Mouse (Mus musculus) testis, adult 2 months (tissue): ENCODE measurements at regions not wholly inside any gene's neighbourhood (a gene's known extent, or its start where the extent isn't known, plus 50 kb on each side); places are given as distances from the start of the nearest gene placed in this dataset.

Experiments
- H3K27ac ChIP-seq: fragments of 200-500 bp; 2 replicates; pipeline ENCODE4 v1.5.1; 2012; ENCODE audit warnings: low read depth, low read length; ENCODE audit not compliant: control insufficient read depth, insufficient read depth
- H3K27me3 ChIP-seq: fragments of 200-500 bp; 2 replicates; pipeline ENCODE4 v1.6.1; 2012; ENCODE audit warnings: mild to moderate bottlenecking, low read length, moderate library complexity; ENCODE audit not compliant: control insufficient read depth, insufficient read depth
- H3K36me3 ChIP-seq: fragments of 200-500 bp; 2 replicates; pipeline ENCODE4 v1.6.1; 2012; ENCODE audit warnings: mild to moderate bottlenecking, low read length; ENCODE audit not compliant: control insufficient read depth, insufficient read depth
- H3K4me1 ChIP-seq: fragments of 200-500 bp; 2 replicates; pipeline ENCODE4 v1.6.1; 2012; ENCODE audit warnings: low read length; ENCODE audit not compliant: control insufficient read depth, insufficient read depth
- H3K4me3 ChIP-seq: fragments of 200-500 bp; 2 replicates; pipeline ENCODE4 v1.5.1; 2012; ENCODE audit warnings: low read depth, mild to moderate bottlenecking, low read length, moderate library complexity, mixed read lengths; ENCODE audit not compliant: control insufficient read depth
- CTCF ChIP-seq: fragments of 200-500 bp; IDR thresholded peaks from 2 replicates; pipeline ENCODE4 v1.5.1; 2012; ENCODE audit warnings: low read depth, mild to moderate bottlenecking, inconsistent platforms, low read length, moderate library complexity; ENCODE audit not compliant: control insufficient read depth, insufficient read depth, insufficient replicate concordance
- POLR2A ChIP-seq: fragments of 200-500 bp; IDR thresholded peaks from 2 replicates; pipeline ENCODE4 v1.6.1; 2012; ENCODE audit warnings: low read depth, mild to moderate bottlenecking, inconsistent platforms, low read length, moderate library complexity; ENCODE audit not compliant: control insufficient read depth

DNA sequence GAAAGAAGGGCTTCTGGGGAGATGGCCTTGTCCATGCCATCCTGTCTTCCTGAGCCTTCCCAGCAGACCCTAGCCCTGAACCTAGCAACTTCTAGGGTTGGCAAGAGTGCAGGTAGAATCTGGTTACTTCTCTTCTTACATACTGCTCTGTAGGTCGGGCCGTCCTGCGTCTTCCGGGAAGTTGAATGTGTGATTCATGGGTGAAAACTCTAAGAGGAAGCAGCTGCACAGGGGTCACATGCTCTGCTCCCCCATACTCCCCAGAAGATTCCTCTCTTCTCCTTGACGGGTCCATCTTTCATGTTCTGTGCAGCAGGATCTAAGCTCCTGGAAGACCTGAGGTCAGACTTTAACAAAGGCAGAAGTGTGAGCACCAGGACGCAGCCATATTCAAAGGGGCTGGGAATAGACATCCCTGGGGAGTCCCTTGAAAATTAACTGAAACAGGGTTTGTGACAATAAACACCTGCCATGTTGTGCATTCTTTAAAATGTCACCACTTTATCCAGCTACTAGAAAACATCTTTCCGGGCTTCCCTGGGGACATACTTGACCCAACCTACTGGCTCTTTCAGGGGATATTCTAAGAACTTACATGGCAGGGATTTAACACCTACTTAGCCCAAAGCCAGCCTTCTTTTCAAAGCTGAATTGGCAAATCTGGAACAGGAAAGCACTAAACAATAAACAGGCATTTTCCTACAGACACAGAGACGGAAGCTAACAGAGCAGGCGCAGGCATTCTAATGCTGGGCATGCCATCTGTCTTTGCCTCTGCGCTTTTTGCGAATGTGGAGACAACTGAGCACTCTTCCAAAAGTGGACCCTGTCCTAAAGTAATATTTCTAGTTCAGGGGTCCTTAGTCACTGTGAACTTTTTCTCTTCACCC lies 105.5 kb upstream of the Pabpc6 start:
- Histone ChIP-seq H3K36me3 (no peaks in the 10 kb centered on the region), H3K27me3 (no peaks in the 10 kb centered on the region), H3K4me1 (no peaks in the 10 kb centered on the region; the same call in 1 of the 2 replicates), H3K4me3 (peak overlapping the region; percentile 77), H3K27ac (no peak overlapping the region)
- TF ChIP-seq POLR2A: no peak
- no peak for TF ChIP-seq CTCF

DNA sequence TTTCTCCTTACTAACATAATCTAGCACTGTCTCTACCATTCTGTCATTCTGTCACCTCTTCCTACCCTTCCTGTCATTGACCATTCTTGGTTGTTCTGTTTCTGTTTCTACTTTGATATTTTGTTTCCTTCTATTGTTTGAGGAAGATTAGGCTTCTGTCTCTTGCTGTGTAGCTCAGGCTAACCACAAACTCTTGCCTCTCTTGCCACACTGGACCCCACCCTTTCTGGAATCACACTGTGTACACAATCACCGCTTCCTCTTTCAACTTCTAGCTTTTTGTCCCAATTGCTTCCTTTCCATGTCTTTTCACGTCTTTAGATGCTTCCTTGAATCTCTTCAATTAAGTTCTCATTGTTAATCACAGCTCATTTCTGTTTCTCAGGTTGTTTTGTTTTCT lies 104.2 kb upstream of the Pabpc6 start:
- Histone ChIP-seq H3K27me3 (no peaks in the 10 kb centered on the region), H3K27ac (no peak overlapping the region), H3K4me1 (no peaks in the 10 kb centered on the region; the same call in 1 of the 2 replicates), H3K36me3 (no peaks in the 10 kb centered on the region), H3K4me3 (peak overlapping the region; percentile 33; the same call in 1 of the 2 replicates)
- TF ChIP-seq POLR2A: no peak
- TF ChIP-seq CTCF: no peak

GRCm38 (mm10) chr17:9768275-9768674 lies 98.8 kb upstream of the Pabpc6 start:
- Histone ChIP-seq H3K36me3 (no peaks in the 10 kb centered on the region), H3K4me3 (no peak overlapping the region), H3K27ac (no peak overlapping the region), H3K4me1 (peaks cover 4% of the 10 kb centered on the region; the same call in 1 of the 2 replicates), H3K27me3 (no peaks in the 10 kb centered on the region)
- no peak for TF ChIP-seq CTCF
- no peak for TF ChIP-seq POLR2A

- no peak overlapping the region for H3K27ac ChIP-seq
- H3K36me3 ChIP-seq: no peaks in the 10 kb centered on the region
- no peaks in the 10 kb centered on the region for H3K27me3 ChIP-seq
- TF ChIP-seq CTCF: no peak
- TF ChIP-seq POLR2A: no peak
- H3K4me1 ChIP-seq: peaks cover 4% of the 10 kb centered on the region; the same call in 1 of the 2 replicates
- no peak overlapping the region for H3K4me3 ChIP-seq
Measured at GRCm38 (mm10) chr17:9765680-9766250, 96.2 kb upstream of the Pabpc6 start.

- H3K36me3 ChIP-seq: no peaks in the 10 kb centered on the region
- no peak for TF ChIP-seq POLR2A
- no peak for TF ChIP-seq CTCF
- H3K4me1 ChIP-seq: peaks cover 4% of the 10 kb centered on the region; the same call in 1 of the 2 replicates
- H3K4me3 ChIP-seq: peak overlapping the region; percentile 27
- H3K27ac ChIP-seq: peak overlapping the region; percentile 54
- H3K27me3 ChIP-seq: no peaks in the 10 kb centered on the region
Measured at GRCm38 (mm10) chr17:9764701-9765359, 95.3 kb upstream of the Pabpc6 start.

DNA sequence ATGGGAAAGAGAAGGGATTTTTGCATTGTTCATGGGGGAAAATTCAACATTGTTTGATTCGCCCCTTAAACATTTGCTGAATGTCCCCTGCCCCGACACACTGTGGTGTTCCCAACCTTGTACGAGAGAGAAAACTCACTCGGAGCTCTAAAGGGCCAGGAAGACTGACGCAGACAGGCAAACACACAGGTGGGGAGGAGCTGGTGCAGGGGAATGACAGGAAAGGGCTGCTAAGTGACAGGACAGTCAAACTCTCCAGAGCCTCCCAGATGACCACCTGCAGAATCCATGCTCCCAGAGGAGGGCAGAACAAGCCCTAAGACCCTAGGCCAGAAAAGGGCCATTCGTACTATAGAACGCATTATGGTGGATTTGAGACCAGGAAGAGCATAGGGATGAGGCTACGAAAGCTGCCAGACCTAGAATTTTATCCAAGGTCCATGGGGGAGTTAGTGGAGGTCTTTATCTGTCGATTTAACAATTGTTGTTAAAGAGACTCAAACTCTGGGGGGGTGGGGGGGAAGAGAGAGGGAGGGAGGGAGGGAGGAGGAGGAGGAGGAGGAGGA lies 94.6 kb upstream of the Pabpc6 start:
- Histone ChIP-seq H3K4me3 (no peak overlapping the region), H3K27ac (no peak overlapping the region), H3K4me1 (peaks cover 4% of the 10 kb centered on the region; the same call in 1 of the 2 replicates), H3K27me3 (no peaks in the 10 kb centered on the region), H3K36me3 (no peaks in the 10 kb centered on the region)
- TF ChIP-seq POLR2A: no peak
- no peak for TF ChIP-seq CTCF
